Mouse (Mus musculus) cortical plate, adult 2 months (tissue): ENCODE measurements around the gene Wfdc18.

Source experiments
- CTCF ChIP-seq: fragments of 200-500 bp; IDR thresholded peaks from 2 replicates; pipeline ENCODE4 v1.5.1; 2011; ENCODE audit warnings: mild to moderate bottlenecking, control low read depth, low read length; ENCODE audit not compliant: insufficient read depth; ENCODE audit errors: extremely low read depth
- POLR2A ChIP-seq: fragments of 200-500 bp; IDR thresholded peaks from 2 replicates; pipeline ENCODE4 v1.6.1; 2011; ENCODE audit warnings: mild to moderate bottlenecking, low read length, control low read depth; ENCODE audit not compliant: insufficient read depth; ENCODE audit errors: extremely low read depth

GRCm38 (mm10) chr11:83746681-83747080 is 37.9 kb downstream of the Wfdc18 start, which contains the start of gene Wfdc21:
- TF ChIP-seq CTCF: no peak
- TF ChIP-seq POLR2A: no peak
